Mouse (Mus musculus) liver, embryonic 13.5 days (tissue): Measurements from ENCODE around the gene Dysf. TPM values are rescaled to one million over a fixed set of nuclear protein-coding genes. Genes with fewer than 3 reads are reported as not detected.

Experiments
- ATAC-seq: fragments of 200-750 bp; cut with Nextera tagmentation; 2 replicates; pipeline ENCODE4 v1.8.0; 2017; ENCODE audit warnings: low read depth, mild to moderate bottlenecking, moderate number of reproducible peaks, moderate library complexity
- DNase-seq: peaks from one replicate; pipeline ENCODE4 v3.0.0; 2022
- H3K27ac ChIP-seq: fragments of 300-500 bp; sonication (generic); 2 replicates; pipeline ENCODE4 v1.5.1; 2015; ENCODE audit warnings: moderate library complexity, mild to moderate bottlenecking, inconsistent platforms
- H3K27me3 ChIP-seq: fragments of 300-500 bp; sonication (generic); 2 replicates; pipeline ENCODE4 v1.6.1; 2015; ENCODE audit warnings: mild to moderate bottlenecking, inconsistent platforms
- H3K36me3 ChIP-seq: fragments of 300-500 bp; sonication (generic); 2 replicates; pipeline ENCODE4 v1.6.1; 2015; ENCODE audit warnings: mild to moderate bottlenecking, inconsistent platforms
- H3K4me1 ChIP-seq: fragments of 300-500 bp; sonication (generic); replicated peaks from 2 replicates; pipeline ENCODE4 v1.6.1; 2015; ENCODE audit warnings: inconsistent platforms
- H3K4me2 ChIP-seq: fragments of 300-500 bp; sonication (generic); 2 replicates; pipeline ENCODE4 v1.6.1; 2015; ENCODE audit warnings: inconsistent platforms, mild to moderate bottlenecking, moderate library complexity
- H3K4me3 ChIP-seq: fragments of 300-500 bp; sonication (generic); replicated peaks from 2 replicates; pipeline ENCODE4 v1.5.1; 2015; ENCODE audit warnings: mild to moderate bottlenecking, inconsistent platforms
- H3K9ac ChIP-seq: fragments of 300-500 bp; sonication (generic); 2 replicates; pipeline ENCODE4 v1.6.1; 2015; ENCODE audit warnings: mild to moderate bottlenecking, inconsistent platforms
- H3K9me3 ChIP-seq: fragments of 300-500 bp; sonication (generic); replicated peaks from 2 replicates; pipeline ENCODE4 v1.6.1; 2016; ENCODE audit warnings: inconsistent platforms
- WGBS: fragments of 180-500 bp; shearing (Covaris S2); methylation state at CpG from one replicate; pipeline ENCODE4 v1.1.7; 2015; ENCODE audit not compliant: insufficient replicate concordance; 5-methylcytosine and 5-hydroxymethylcytosine counted together
- polyA plus RNA-seq: library from polyadenylated mRNA; unstranded; fragments of >200 nt; fragmentation: Nextera tagmentation; extraction: Ambion mirVana; gene quantifications from 2 replicates; pipeline ENCODE4 v1.2.1, GENCODE M21; 2015

Gene Dysf
- polyA plus RNA-seq, 1 experiment from 2014 or later: 1.0 TPM

GRCm38 (mm10) chr6:84053874-84054530, 45.6 kb downstream of the Dysf start:
- Histone ChIP-seq H3K9ac (no peak overlapping the region), H3K9me3 (no peaks in the 10 kb centered on the region), H3K4me1 (no peaks in the 10 kb centered on the region), H3K4me2 (no peak overlapping the region), H3K4me3 (no peak overlapping the region), H3K27ac (no peak overlapping the region), H3K27me3 (no peaks in the 10 kb centered on the region), H3K36me3 (no peaks in the 10 kb centered on the region)
- DNase-seq (no peak), ATAC-seq (no peak)
- WGBS: 50% methylated on average over 9 of the region's 9 CpGs

- 48% methylated on average over 1 of the region's 1 CpGs for WGBS
- DNase-seq (no peak), ATAC-seq (no peak)
- H3K36me3 ChIP-seq: no peaks in the 10 kb centered on the region
- H3K27me3 ChIP-seq: no peaks in the 10 kb centered on the region
- no peaks in the 10 kb centered on the region for H3K9me3 ChIP-seq
- no peak overlapping the region for H3K4me3 ChIP-seq
- no peaks in the 10 kb centered on the region for H3K4me1 ChIP-seq
- H3K27ac ChIP-seq: no peak overlapping the region
- H3K4me2 ChIP-seq: no peak overlapping the region
- H3K9ac ChIP-seq: no peak overlapping the region
Observed at GRCm38 (mm10) chr6:84055619-84056018, 47.2 kb downstream of the Dysf start.

GRCm38 (mm10) chr6:84057216-84057615, 48.8 kb downstream of the Dysf start:
- Histone ChIP-seq H3K27ac (no peak overlapping the region), H3K4me1 (no peaks in the 10 kb centered on the region), H3K4me3 (no peak overlapping the region), H3K36me3 (no peaks in the 10 kb centered on the region), H3K9ac (no peak overlapping the region), H3K9me3 (no peaks in the 10 kb centered on the region), H3K27me3 (no peaks in the 10 kb centered on the region), H3K4me2 (no peak overlapping the region)
- DNase-seq (no peak), ATAC-seq (no peak)
- WGBS: 65% methylated on average over 8 of the region's 8 CpGs

- no peaks in the 10 kb centered on the region for H3K36me3 ChIP-seq
- 39% methylated on average over 5 of the region's 5 CpGs for WGBS
- ATAC-seq: no peak
- no peak overlapping the region for H3K27ac ChIP-seq
- H3K4me2 ChIP-seq: no peak overlapping the region
- no peak for DNase-seq
- H3K9me3 ChIP-seq: no peaks in the 10 kb centered on the region
- no peak overlapping the region for H3K9ac ChIP-seq
- H3K27me3 ChIP-seq: no peaks in the 10 kb centered on the region
- H3K4me3 ChIP-seq: no peak overlapping the region
- H3K4me1 ChIP-seq: no peaks in the 10 kb centered on the region
Observed at GRCm38 (mm10) chr6:84058671-84059141, 50.3 kb downstream of the Dysf start.

GRCm38 (mm10) chr6:84059771-84060414, 51.5 kb downstream of the Dysf start:
- Histone ChIP-seq H3K9ac (no peak overlapping the region), H3K4me2 (no peak overlapping the region), H3K4me1 (no peaks in the 10 kb centered on the region), H3K9me3 (no peaks in the 10 kb centered on the region), H3K36me3 (no peaks in the 10 kb centered on the region), H3K27me3 (no peaks in the 10 kb centered on the region), H3K27ac (no peak overlapping the region), H3K4me3 (no peak overlapping the region)
- ATAC-seq: no peak
- 47% methylated on average over 4 of the region's 4 CpGs for WGBS
- no peak for DNase-seq

- ATAC-seq (no peak), DNase-seq (peak; percentile 18)
- Histone ChIP-seq H3K9me3 (no peaks in the 10 kb centered on the region), H3K27ac (no peak overlapping the region), H3K4me1 (no peaks in the 10 kb centered on the region), H3K9ac (no peak overlapping the region), H3K4me3 (no peak overlapping the region), H3K36me3 (no peaks in the 10 kb centered on the region), H3K27me3 (no peaks in the 10 kb centered on the region), H3K4me2 (no peak overlapping the region)
- 2% methylated on average over 5 of the region's 5 CpGs for WGBS
Observed at GRCm38 (mm10) chr6:84061328-84061727, 52.9 kb downstream of the Dysf start.

GRCm38 (mm10) chr6:84062541-84062940, 54.2 kb downstream of the Dysf start:
- Histone ChIP-seq H3K27me3 (no peaks in the 10 kb centered on the region), H3K9ac (no peak overlapping the region), H3K4me3 (no peak overlapping the region), H3K27ac (no peak overlapping the region), H3K4me1 (no peaks in the 10 kb centered on the region), H3K9me3 (no peaks in the 10 kb centered on the region), H3K4me2 (no peak overlapping the region), H3K36me3 (no peaks in the 10 kb centered on the region)
- 61% methylated on average over 5 of the region's 5 CpGs for WGBS
- DNase-seq (no peak), ATAC-seq (no peak)

- H3K4me2 ChIP-seq: no peak overlapping the region
- H3K27ac ChIP-seq: no peak overlapping the region
- no peaks in the 10 kb centered on the region for H3K9me3 ChIP-seq
- no peak overlapping the region for H3K9ac ChIP-seq
- DNase-seq (no peak), ATAC-seq (no peak)
- H3K4me1 ChIP-seq: no peaks in the 10 kb centered on the region
- H3K36me3 ChIP-seq: no peaks in the 10 kb centered on the region
- H3K4me3 ChIP-seq: no peak overlapping the region
- H3K27me3 ChIP-seq: no peaks in the 10 kb centered on the region
- WGBS: 22% methylated on average over 5 of the region's 5 CpGs
Observed at GRCm38 (mm10) chr6:84068236-84068635, 59.8 kb downstream of the Dysf start.

GRCm38 (mm10) chr6:84070251-84070650, 61.9 kb downstream of the Dysf start:
- no peak overlapping the region for H3K9ac ChIP-seq
- 51% methylated on average over 6 of the region's 6 CpGs for WGBS
- no peaks in the 10 kb centered on the region for H3K9me3 ChIP-seq
- no peaks in the 10 kb centered on the region for H3K4me1 ChIP-seq
- H3K27ac ChIP-seq: no peak overlapping the region
- no peaks in the 10 kb centered on the region for H3K27me3 ChIP-seq
- H3K4me3 ChIP-seq: no peak overlapping the region
- no peak for DNase-seq
- H3K36me3 ChIP-seq: no peaks in the 10 kb centered on the region
- no peak for ATAC-seq
- no peak overlapping the region for H3K4me2 ChIP-seq

GRCm38 (mm10) chr6:84072574-84072973, 64.2 kb downstream of the Dysf start:
- 62% methylated on average over 9 of the region's 9 CpGs for WGBS
- H3K4me2 ChIP-seq: no peak overlapping the region
- no peak overlapping the region for H3K4me3 ChIP-seq
- H3K4me1 ChIP-seq: no peaks in the 10 kb centered on the region
- no peaks in the 10 kb centered on the region for H3K27me3 ChIP-seq
- no peak for DNase-seq
- H3K9me3 ChIP-seq: no peaks in the 10 kb centered on the region
- ATAC-seq: no peak
- H3K9ac ChIP-seq: no peak overlapping the region
- no peak overlapping the region for H3K27ac ChIP-seq
- H3K36me3 ChIP-seq: no peaks in the 10 kb centered on the region

GRCm38 (mm10) chr6:84078172-84078571, 69.8 kb downstream of the Dysf start:
- DNase-seq (no peak), ATAC-seq (no peak)
- no peak overlapping the region for H3K9ac ChIP-seq
- H3K4me1 ChIP-seq: no peaks in the 10 kb centered on the region
- no peak overlapping the region for H3K4me3 ChIP-seq
- no peaks in the 10 kb centered on the region for H3K36me3 ChIP-seq
- no peaks in the 10 kb centered on the region for H3K9me3 ChIP-seq
- WGBS: 43% methylated on average over 1 of the region's 1 CpGs
- no peak overlapping the region for H3K4me2 ChIP-seq
- no peak overlapping the region for H3K27ac ChIP-seq
- no peaks in the 10 kb centered on the region for H3K27me3 ChIP-seq

- Histone ChIP-seq H3K4me1 (no peaks in the 10 kb centered on the region), H3K27me3 (no peaks in the 10 kb centered on the region), H3K9me3 (no peaks in the 10 kb centered on the region), H3K9ac (no peak overlapping the region), H3K4me2 (no peak overlapping the region), H3K36me3 (no peaks in the 10 kb centered on the region), H3K27ac (no peak overlapping the region), H3K4me3 (no peak overlapping the region)
- ATAC-seq (no peak), DNase-seq (no peak)
- 67% methylated on average over 3 of the region's 3 CpGs for WGBS
Observed at GRCm38 (mm10) chr6:84080631-84081030, 72.2 kb downstream of the Dysf start.
